Mouse (Mus musculus) gastrocnemius, postnatal 4 days (tissue): Measurements from ENCODE around the gene Pyroxd1. TPM values are rescaled to one million over a fixed set of nuclear protein-coding genes. Genes with fewer than 3 reads are reported as not detected.
A peak's percentile ranks its signal among the peaks of the same experiment; 100 is the strongest.

Experiments
- DNase-seq, 2 experiments: peaks; one replicate each; pipeline ENCODE4 v3.0.0; 2021 to 2022; ENCODE audit warnings: low spot score in 2 of 2, mixed read lengths in 2 of 2
- total RNA-seq, 2 experiments: library from RNA; stranded (reverse); gene quantifications; 2 replicates each; pipeline ENCODE4 v1.2.3; 2021

Gene Pyroxd1
- total RNA-seq, 2 experiments from 2014 or later, result 9.4 to 10.9 TPM

GRCm38 (mm10) chr6:142367565-142367964 lies 22.1 kb downstream of the Pyroxd1 start:
- DNase-seq, result no peak

GRCm38 (mm10) chr6:142369568-142369967 lies 24.1 kb downstream of the Pyroxd1 start:
- DNase-seq, result no peak

- DNase-seq, result no peak
Measured at GRCm38 (mm10) chr6:142377081-142377480, 31.6 kb downstream of the Pyroxd1 start.

GRCm38 (mm10) chr6:142378576-142379330 lies 33.3 kb downstream of the Pyroxd1 start:
- no peak for DNase-seq

GRCm38 (mm10) chr6:142379961-142380360 lies 34.5 kb downstream of the Pyroxd1 start:
- DNase-seq, result no peak

GRCm38 (mm10) chr6:142381615-142382014 lies 36.2 kb downstream of the Pyroxd1 start:
- DNase-seq, result no peak

GRCm38 (mm10) chr6:142384521-142384920 lies 39.1 kb downstream of the Pyroxd1 start:
- DNase-seq, result no peak

GRCm38 (mm10) chr6:142386285-142387010 lies 41.0 kb downstream of the Pyroxd1 start:
- DNase-seq, result no peak

GRCm38 (mm10) chr6:142387011-142387754 lies 41.7 kb downstream of the Pyroxd1 start, which contains the start of the genes Recql and Golt1b:
TSS of gene Recql (minus strand) at chr6:142387087.
TSS of gene Golt1b (plus strand) at chr6:142387221.
- DNase-seq, result peak; percentile 97

GRCm38 (mm10) chr6:142387755-142388271 lies 42.4 kb downstream of the Pyroxd1 start:
- DNase-seq, result no peak

- no peak for DNase-seq
Measured at GRCm38 (mm10) chr6:142389101-142389500, 43.6 kb downstream of the Pyroxd1 start.

- DNase-seq, result no peak
Measured at GRCm38 (mm10) chr6:142392312-142392711, 46.9 kb downstream of the Pyroxd1 start.

GRCm38 (mm10) chr6:142394669-142395068 lies 49.2 kb downstream of the Pyroxd1 start:
- DNase-seq, result no peak

- no peak for DNase-seq
Measured at GRCm38 (mm10) chr6:142395756-142396155, 50.3 kb downstream of the Pyroxd1 start.

- DNase-seq, result no peak
Measured at GRCm38 (mm10) chr6:142411140-142411539, 65.7 kb downstream of the Pyroxd1 start.

Other genes with a start within 250 kb of the Pyroxd1 start
- gene Slco1a6, start 137.1 kb upstream of the Pyroxd1 start, total RNA-seq, result 1 to 10 TPM in 1 of 2 experiments, under 1 TPM in 1; 0.71 to 1.6 TPM
- not detected for gene Iapp, start 47.2 kb upstream of the Pyroxd1 start, total RNA-seq
- not detected for gene Slco1a5, start 22.7 kb upstream of the Pyroxd1 start, total RNA-seq
- 10 to 100 TPM; 10.7 to 14.3 TPM for gene Recql, start 41.4 kb downstream of the Pyroxd1 start, total RNA-seq
- 10 to 100 TPM; 38.8 to 41.6 TPM for gene Golt1b, start 41.6 kb downstream of the Pyroxd1 start, total RNA-seq
- under 1 TPM in 1 of 2 experiments, not detected in 1; 0.41 TPM for gene Spx, start 67.8 kb downstream of the Pyroxd1 start, total RNA-seq
- gene Gys2, start 127.5 kb downstream of the Pyroxd1 start, total RNA-seq, result under 1 TPM in 1 of 2 experiments, not detected in 1; 0.23 TPM
- 100 to 1,000 TPM; 162 to 170 TPM for gene Ldhb, start 162.3 kb downstream of the Pyroxd1 start, total RNA-seq
- gene Kcnj8, start 226.0 kb downstream of the Pyroxd1 start, total RNA-seq, result 10 to 100 TPM; 21.0 to 21.2 TPM